Mouse (Mus musculus): ENCODE results near the gene Znrf1. TPM values are rescaled to one million over a fixed set of nuclear protein-coding genes. Genes with fewer than 3 reads are reported as not detected.

The Znrf1 gene
- polyA plus RNA-seq, 1 experiment from 2014 or later: 5.3 TPM

GRCm38 (mm10) chr8:111587545-111588094 lies 51.7 kb downstream of the Znrf1 start:
- H3K9me3 ChIP-seq (replicated peaks): no peaks in the 10 kb centered on the region
- DNase-seq (no peak), ATAC-seq (ENCODE audit: low read depth) (peak; percentile 87)
- peak overlapping the region; percentile 25; the same call in 1 of the 2 replicates for H3K4me2 ChIP-seq
- H3K4me1 ChIP-seq (replicated peaks): peaks cover 49% of the 10 kb centered on the region
- H3K27ac ChIP-seq: peak overlapping the region; percentile 75
- no peak overlapping the region for H3K4me3 ChIP-seq (replicated peaks)
- no peak overlapping the region for H3K9ac ChIP-seq
- 25% methylated on average over 1 of the region's 1 CpGs for WGBS (ENCODE audit: insufficient replicate concordance)
- H3K36me3 ChIP-seq: no peaks in the 10 kb centered on the region
- H3K27me3 ChIP-seq: no peaks in the 10 kb centered on the region

GRCm38 (mm10) chr8:111588336-111588735 lies 52.4 kb downstream of the Znrf1 start:
- no peaks in the 10 kb centered on the region for H3K36me3 ChIP-seq
- ATAC-seq (ENCODE audit: low read depth): no peak
- no peak overlapping the region for H3K9ac ChIP-seq
- no peak overlapping the region for H3K27ac ChIP-seq
- H3K4me2 ChIP-seq: peak overlapping the region; percentile 25; the same call in 1 of the 2 replicates
- no peaks in the 10 kb centered on the region for H3K27me3 ChIP-seq
- H3K4me3 ChIP-seq (replicated peaks): no peak overlapping the region
- H3K4me1 ChIP-seq (replicated peaks): peaks cover 57% of the 10 kb centered on the region
- WGBS (ENCODE audit: insufficient replicate concordance): 51% methylated on average over 2 of the region's 2 CpGs
- no peaks in the 10 kb centered on the region for H3K9me3 ChIP-seq (replicated peaks)
- no peak for DNase-seq

- WGBS (ENCODE audit: insufficient replicate concordance): 45% methylated on average over 3 of the region's 3 CpGs
- peaks cover 69% of the 10 kb centered on the region for H3K4me1 ChIP-seq (replicated peaks)
- ATAC-seq (ENCODE audit: low read depth): no peak
These were observed 54.3 kb downstream of the Znrf1 start for GRCm38 (mm10) chr8:111590214-111590613.

GRCm38 (mm10) chr8:111591176-111591575 lies 55.3 kb downstream of the Znrf1 start:
- Histone ChIP-seq H3K9me3 (replicated peaks) (no peaks in the 10 kb centered on the region), H3K4me2 (no peak overlapping the region), H3K27me3 (no peaks in the 10 kb centered on the region), H3K27ac (no peak overlapping the region), H3K9ac (no peak overlapping the region), H3K36me3 (no peaks in the 10 kb centered on the region), H3K4me3 (replicated peaks) (no peak overlapping the region), H3K4me1 (replicated peaks) (peaks cover 78% of the 10 kb centered on the region)
- DNase-seq (no peak), ATAC-seq (ENCODE audit: low read depth) (no peak)

More at GRCm38 (mm10) chr8:111590214-111590613, 54.3 kb downstream of the Znrf1 start:
- no peak overlapping the region for H3K4me2 ChIP-seq
- no peaks in the 10 kb centered on the region for H3K9me3 ChIP-seq (replicated peaks)
- no peak for DNase-seq
- H3K4me3 ChIP-seq (replicated peaks): no peak overlapping the region
- H3K27ac ChIP-seq: no peak overlapping the region
- no peaks in the 10 kb centered on the region for H3K36me3 ChIP-seq
- H3K9ac ChIP-seq: no peak overlapping the region
- no peaks in the 10 kb centered on the region for H3K27me3 ChIP-seq

GRCm38 (mm10) chr8:111592390-111592910 lies 56.6 kb downstream of the Znrf1 start:
- H3K9me3 ChIP-seq (replicated peaks): no peaks in the 10 kb centered on the region
- ATAC-seq (ENCODE audit: low read depth) (no peak), DNase-seq (no peak)
- H3K9ac ChIP-seq: no peak overlapping the region
- no peak overlapping the region for H3K27ac ChIP-seq
- no peaks in the 10 kb centered on the region for H3K27me3 ChIP-seq
- no peak overlapping the region for H3K4me3 ChIP-seq (replicated peaks)
- H3K36me3 ChIP-seq: no peaks in the 10 kb centered on the region
- no peak overlapping the region for H3K4me2 ChIP-seq
- peaks cover 78% of the 10 kb centered on the region for H3K4me1 ChIP-seq (replicated peaks)
- WGBS (ENCODE audit: insufficient replicate concordance): 59% methylated on average over 7 of the region's 7 CpGs

GRCm38 (mm10) chr8:111594044-111594840 lies 58.3 kb downstream of the Znrf1 start:
- H3K36me3 ChIP-seq: no peaks in the 10 kb centered on the region
- H3K4me3 ChIP-seq (replicated peaks): no peak overlapping the region
- ATAC-seq (ENCODE audit: low read depth): no peak
- H3K27ac ChIP-seq: no peak overlapping the region
- no peaks in the 10 kb centered on the region for H3K27me3 ChIP-seq
- DNase-seq: no peak
- H3K9me3 ChIP-seq (replicated peaks): no peaks in the 10 kb centered on the region
- no peak overlapping the region for H3K4me2 ChIP-seq
- H3K4me1 ChIP-seq (replicated peaks): peaks cover 74% of the 10 kb centered on the region
- no peak overlapping the region for H3K9ac ChIP-seq
- 47% methylated on average over 3 of the region's 3 CpGs for whole genome bisulfite sequencing (ENCODE audit: insufficient replicate concordance)

- Histone ChIP-seq H3K4me2 (peak overlapping the region; percentile 68; the same call in 1 of the 2 replicates), H3K4me1 (replicated peaks) (peaks cover 76% of the 10 kb centered on the region), H3K36me3 (no peaks in the 10 kb centered on the region), H3K4me3 (replicated peaks) (no peak overlapping the region), H3K27ac (no peak overlapping the region; the same call in 1 of the 2 replicates), H3K27me3 (no peaks in the 10 kb centered on the region), H3K9me3 (replicated peaks) (no peaks in the 10 kb centered on the region), H3K9ac (no peak overlapping the region)
- ATAC-seq (ENCODE audit: low read depth) (no peak), DNase-seq (no peak)
- WGBS (ENCODE audit: insufficient replicate concordance): 53% methylated on average over 2 of the region's 2 CpGs
These were observed 59.1 kb downstream of the Znrf1 start for GRCm38 (mm10) chr8:111594951-111595350.

- Histone ChIP-seq H3K9me3 (replicated peaks) (no peaks in the 10 kb centered on the region), H3K4me3 (replicated peaks) (peak overlapping the region; percentile 45), H3K36me3 (no peaks in the 10 kb centered on the region), H3K9ac (peak overlapping the region; percentile 52), H3K4me2 (peak overlapping the region; percentile 68), H3K4me1 (replicated peaks) (peaks cover 76% of the 10 kb centered on the region), H3K27me3 (no peaks in the 10 kb centered on the region), H3K27ac (peak overlapping the region; percentile 73)
- ATAC-seq (ENCODE audit: low read depth) (peak; percentile 90), DNase-seq (peak; percentile 62)
- 2% methylated on average over 15 of the region's 15 CpGs for WGBS (ENCODE audit: insufficient replicate concordance)
These were observed 60.0 kb downstream of the Znrf1 start for GRCm38 (mm10) chr8:111595712-111596484.

- H3K4me2 ChIP-seq: peak overlapping the region; percentile 68
- 1% methylated on average over 3 of the region's 3 CpGs for WGBS (ENCODE audit: insufficient replicate concordance)
- no peaks in the 10 kb centered on the region for H3K9me3 ChIP-seq (replicated peaks)
- ATAC-seq (ENCODE audit: low read depth) (0 out of 2 replicates have a peak, but pooled peaks have one; percentile 28), DNase-seq (no peak)
- H3K36me3 ChIP-seq: no peaks in the 10 kb centered on the region
- H3K27me3 ChIP-seq: no peaks in the 10 kb centered on the region
- peak overlapping the region; percentile 52; the same call in 1 of the 2 replicates for H3K9ac ChIP-seq
- H3K4me3 ChIP-seq (replicated peaks): peak overlapping the region; percentile 45; the same call in 1 of the 2 replicates
- H3K27ac ChIP-seq: peak overlapping the region; percentile 73; the same call in 1 of the 2 replicates
- peaks cover 76% of the 10 kb centered on the region for H3K4me1 ChIP-seq (replicated peaks)
These were observed 60.6 kb downstream of the Znrf1 start for GRCm38 (mm10) chr8:111596485-111596821.

- no peak overlapping the region for H3K4me2 ChIP-seq
- ATAC-seq (ENCODE audit: low read depth): no peak
- H3K9me3 ChIP-seq (replicated peaks): no peaks in the 10 kb centered on the region
- H3K36me3 ChIP-seq: no peaks in the 10 kb centered on the region
- WGBS (ENCODE audit: insufficient replicate concordance): 63% methylated on average over 1 of the region's 1 CpGs
- H3K4me1 ChIP-seq (replicated peaks): peaks cover 70% of the 10 kb centered on the region
- no peak overlapping the region for H3K9ac ChIP-seq
- no peak overlapping the region for H3K4me3 ChIP-seq (replicated peaks)
- DNase-seq: no peak
- H3K27me3 ChIP-seq: no peaks in the 10 kb centered on the region
- H3K27ac ChIP-seq: no peak overlapping the region
These were observed 61.4 kb downstream of the Znrf1 start for GRCm38 (mm10) chr8:111597310-111597709.
